Mouse (Mus musculus) lung, embryonic 15.5 days (tissue): ENCODE measurements around the gene Gm45140. TPM values are rescaled to one million over a fixed set of nuclear protein-coding genes. Genes with fewer than 3 reads are reported as not detected.
A peak's percentile ranks its signal among the peaks of the same experiment; 100 is the strongest.

Source experiments
- ATAC-seq: fragments of 200-750 bp; cut with Nextera tagmentation; 2 replicates; pipeline ENCODE4 v1.8.0; 2017; ENCODE audit warnings: moderate number of reproducible peaks, borderline replicate concordance; ENCODE audit not compliant: low FRiP score, low TSS enrichment; ENCODE audit errors: extremely low read depth
- H3K27ac ChIP-seq: fragments of 300-500 bp; sonication (generic); 2 replicates; pipeline ENCODE4 v1.5.1; 2015; ENCODE audit warnings: moderate library complexity, mild to moderate bottlenecking, inconsistent platforms
- H3K27me3 ChIP-seq: fragments of 300-500 bp; sonication (generic); 2 replicates; pipeline ENCODE4 v1.6.1; 2015; ENCODE audit warnings: inconsistent platforms
- H3K36me3 ChIP-seq: fragments of 300-500 bp; sonication (generic); 2 replicates; pipeline ENCODE4 v1.6.1; 2015; ENCODE audit warnings: inconsistent platforms
- H3K4me1 ChIP-seq: fragments of 300-500 bp; sonication (generic); 2 replicates; pipeline ENCODE4 v1.6.1; 2015; ENCODE audit warnings: inconsistent platforms
- H3K4me2 ChIP-seq: fragments of 300-500 bp; sonication (generic); 2 replicates; pipeline ENCODE4 v1.6.1; 2015; ENCODE audit warnings: inconsistent platforms, mild to moderate bottlenecking, moderate library complexity
- H3K4me3 ChIP-seq: fragments of 300-500 bp; sonication (generic); 2 replicates; pipeline ENCODE4 v1.5.1; 2015; ENCODE audit warnings: mild to moderate bottlenecking, inconsistent platforms
- H3K9ac ChIP-seq: fragments of 300-500 bp; sonication (generic); 2 replicates; pipeline ENCODE4 v1.6.1; 2015; ENCODE audit warnings: inconsistent platforms
- H3K9me3 ChIP-seq: fragments of 300-500 bp; sonication (generic); 2 replicates; pipeline ENCODE4 v1.6.1; 2016; ENCODE audit warnings: inconsistent platforms
- whole genome bisulfite sequencing: fragments of 180-500 bp; shearing (Covaris S2); methylation state at CpG from one replicate; pipeline ENCODE4 v1.1.7; 2015; 5-methylcytosine and 5-hydroxymethylcytosine counted together
- polyA plus RNA-seq: library from polyadenylated mRNA; unstranded; fragments of >200 nt; fragmentation: Nextera tagmentation; extraction: Ambion mirVana; gene quantifications from 2 replicates; pipeline ENCODE4 v1.2.1, GENCODE M21; 2015

The Gm45140 gene
- polyA plus RNA-seq, 1 experiment from 2014 or later = 2.1 TPM

DNA sequence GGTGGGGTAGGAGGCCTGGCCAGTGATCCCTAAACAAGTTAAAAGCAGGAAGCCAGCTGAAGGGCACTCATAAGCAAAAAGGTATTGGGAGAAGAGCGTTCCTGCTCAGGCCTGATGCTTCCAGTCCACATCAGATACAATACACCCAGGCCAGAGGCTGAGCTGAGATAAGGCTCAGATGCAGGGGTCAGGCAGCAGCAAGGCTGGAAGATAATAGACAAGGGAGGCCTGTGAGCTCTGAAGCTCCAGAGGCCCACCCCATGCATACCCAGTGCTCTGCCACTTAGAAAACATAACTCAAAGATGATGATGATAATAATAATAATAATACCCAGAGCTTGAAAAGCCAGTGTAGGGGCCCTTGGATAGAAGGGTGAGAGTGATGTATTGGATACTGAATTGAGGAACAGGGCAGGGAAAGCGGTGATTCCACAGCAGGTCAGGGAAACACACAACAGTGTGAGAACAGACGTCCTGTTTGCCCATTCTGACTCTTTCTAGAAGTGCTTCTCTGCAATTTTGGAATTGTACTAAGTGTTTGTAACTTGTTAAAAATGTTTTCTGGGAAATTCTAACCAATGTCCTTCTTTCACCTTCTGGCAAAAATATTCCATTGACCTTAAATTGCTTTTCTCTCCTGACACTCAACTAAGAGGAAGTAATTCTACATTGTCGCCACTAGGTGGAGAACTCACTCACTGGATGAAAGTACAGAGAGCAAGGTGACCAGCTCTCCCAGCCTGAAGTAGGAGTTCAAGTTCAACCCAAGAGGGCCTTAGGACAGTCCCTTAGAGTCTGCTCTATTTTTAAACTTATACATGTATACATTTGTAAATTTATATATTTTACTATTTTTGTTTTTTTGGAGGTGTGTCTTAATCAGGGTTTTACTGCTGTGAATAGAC lies 72.0 kb downstream of the Gm45140 start:
- H3K27me3 ChIP-seq = no peaks in the 10 kb centered on the region
- ATAC-seq = no peak
- no peaks in the 10 kb centered on the region for H3K9me3 ChIP-seq
- H3K36me3 ChIP-seq = no peaks in the 10 kb centered on the region
- H3K9ac ChIP-seq = no peak overlapping the region
- 63% methylated on average over 4 of the region's 4 CpGs for WGBS
- H3K4me3 ChIP-seq = no peak overlapping the region
- H3K4me2 ChIP-seq = no peak overlapping the region
- no peaks in the 10 kb centered on the region for H3K4me1 ChIP-seq
- H3K27ac ChIP-seq = no peak overlapping the region

- no peaks in the 10 kb centered on the region for H3K9me3 ChIP-seq
- no peaks in the 10 kb centered on the region for H3K27me3 ChIP-seq
- no peak overlapping the region for H3K27ac ChIP-seq
- no peak overlapping the region for H3K4me2 ChIP-seq
- ATAC-seq = no peak
- H3K9ac ChIP-seq = no peak overlapping the region
- no peaks in the 10 kb centered on the region for H3K36me3 ChIP-seq
- 63% methylated on average over 5 of the region's 5 CpGs for WGBS
- H3K4me1 ChIP-seq = no peaks in the 10 kb centered on the region
- H3K4me3 ChIP-seq = no peak overlapping the region
Observed at GRCm38 (mm10) chr6:87762161-87762560, 73.4 kb downstream of the Gm45140 start.

- Histone ChIP-seq H3K4me3 (no peak overlapping the region), H3K27me3 (no peaks in the 10 kb centered on the region), H3K4me1 (no peaks in the 10 kb centered on the region), H3K27ac (no peak overlapping the region), H3K9me3 (no peaks in the 10 kb centered on the region), H3K36me3 (0 out of 2 replicates have a peak, but pooled peaks cover 1% of the 10 kb centered on the region), H3K9ac (no peak overlapping the region), H3K4me2 (no peak overlapping the region)
- 46% methylated on average over 3 of the region's 3 CpGs for WGBS
- no peak for ATAC-seq
Observed at GRCm38 (mm10) chr6:87759850-87760249, 75.7 kb downstream of the Gm45140 start.

- no peaks in the 10 kb centered on the region for H3K27me3 ChIP-seq
- WGBS = 37% methylated on average over 3 of the region's 3 CpGs
- H3K4me3 ChIP-seq = no peak overlapping the region
- H3K9ac ChIP-seq = no peak overlapping the region
- H3K4me1 ChIP-seq = no peaks in the 10 kb centered on the region
- H3K4me2 ChIP-seq = no peak overlapping the region
- H3K36me3 ChIP-seq = 0 out of 2 replicates have a peak, but pooled peaks cover 4% of the 10 kb centered on the region
- ATAC-seq = no peak
- no peak overlapping the region for H3K27ac ChIP-seq
- no peaks in the 10 kb centered on the region for H3K9me3 ChIP-seq
Observed at GRCm38 (mm10) chr6:87759404-87759803, 76.2 kb downstream of the Gm45140 start.

DNA sequence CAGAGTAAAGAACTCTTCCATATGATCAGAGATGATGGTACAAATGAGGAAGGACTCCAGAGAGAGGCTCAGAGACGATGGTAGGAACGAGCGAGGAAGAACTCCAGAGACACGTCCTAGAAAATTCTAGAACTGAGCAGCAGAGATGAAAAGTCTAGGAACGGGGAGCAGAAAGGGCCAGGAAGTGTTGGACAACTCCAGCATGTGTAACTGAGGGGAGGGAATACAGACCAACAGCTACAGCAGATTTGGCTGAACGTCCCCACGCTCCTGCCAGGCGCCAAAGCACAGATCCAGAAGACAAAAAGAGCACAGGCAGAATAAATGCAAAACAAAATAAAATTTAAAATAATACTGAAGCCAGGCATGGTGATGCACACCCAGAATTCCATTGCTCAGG lies 78.7 kb downstream of the Gm45140 start:
- 83% methylated on average over 8 of the region's 8 CpGs for WGBS
- no peak overlapping the region for H3K27ac ChIP-seq
- no peak overlapping the region for H3K4me3 ChIP-seq
- H3K4me1 ChIP-seq = no peaks in the 10 kb centered on the region
- H3K27me3 ChIP-seq = no peaks in the 10 kb centered on the region
- H3K36me3 ChIP-seq = 0 out of 2 replicates have a peak, but pooled peaks cover 4% of the 10 kb centered on the region
- no peak overlapping the region for H3K4me2 ChIP-seq
- H3K9ac ChIP-seq = no peak overlapping the region
- no peaks in the 10 kb centered on the region for H3K9me3 ChIP-seq
- ATAC-seq = no peak

DNA sequence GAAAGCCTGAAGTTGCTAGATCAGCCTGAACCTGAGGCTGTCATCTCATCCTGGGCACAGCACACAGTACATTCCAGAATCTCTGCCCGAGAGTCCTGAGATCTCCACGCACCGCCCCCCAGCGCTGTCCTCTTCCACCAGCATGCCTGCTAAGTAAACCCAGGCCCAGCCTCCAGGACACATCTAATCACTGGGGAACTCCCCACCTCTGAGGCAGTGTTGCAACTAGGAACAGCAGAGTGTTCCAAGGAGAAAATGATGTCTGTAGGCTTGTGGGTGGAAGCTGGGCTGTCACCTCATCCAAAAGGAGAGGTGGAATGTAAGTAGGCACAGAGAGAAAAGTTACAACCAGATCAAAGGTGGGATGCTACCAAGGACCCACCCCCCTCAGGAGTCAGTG lies 80.4 kb downstream of the Gm45140 start:
- no peaks in the 10 kb centered on the region for H3K9me3 ChIP-seq
- H3K9ac ChIP-seq = no peak overlapping the region
- 80% methylated on average over 4 of the region's 4 CpGs for WGBS
- H3K4me1 ChIP-seq = no peaks in the 10 kb centered on the region
- no peak overlapping the region for H3K4me3 ChIP-seq
- H3K4me2 ChIP-seq = no peak overlapping the region
- ATAC-seq = no peak
- H3K27ac ChIP-seq = no peak overlapping the region
- H3K36me3 ChIP-seq = 0 out of 2 replicates have a peak, but pooled peaks cover 4% of the 10 kb centered on the region
- no peaks in the 10 kb centered on the region for H3K27me3 ChIP-seq

GRCm38 (mm10) chr6:87751574-87751973 lies 84.0 kb downstream of the Gm45140 start:
- no peak for ATAC-seq
- H3K9me3 ChIP-seq = no peaks in the 10 kb centered on the region
- no peak overlapping the region for H3K4me3 ChIP-seq
- H3K27me3 ChIP-seq = no peaks in the 10 kb centered on the region
- 81% methylated on average over 6 of the region's 6 CpGs for WGBS
- no peak overlapping the region for H3K9ac ChIP-seq
- no peak overlapping the region for H3K4me2 ChIP-seq
- no peak overlapping the region for H3K27ac ChIP-seq
- H3K36me3 ChIP-seq = 0 out of 2 replicates have a peak, but pooled peaks cover 4% of the 10 kb centered on the region
- 0 out of 2 replicates have a peak, but pooled peaks cover 11% of the 10 kb centered on the region for H3K4me1 ChIP-seq

DNA sequence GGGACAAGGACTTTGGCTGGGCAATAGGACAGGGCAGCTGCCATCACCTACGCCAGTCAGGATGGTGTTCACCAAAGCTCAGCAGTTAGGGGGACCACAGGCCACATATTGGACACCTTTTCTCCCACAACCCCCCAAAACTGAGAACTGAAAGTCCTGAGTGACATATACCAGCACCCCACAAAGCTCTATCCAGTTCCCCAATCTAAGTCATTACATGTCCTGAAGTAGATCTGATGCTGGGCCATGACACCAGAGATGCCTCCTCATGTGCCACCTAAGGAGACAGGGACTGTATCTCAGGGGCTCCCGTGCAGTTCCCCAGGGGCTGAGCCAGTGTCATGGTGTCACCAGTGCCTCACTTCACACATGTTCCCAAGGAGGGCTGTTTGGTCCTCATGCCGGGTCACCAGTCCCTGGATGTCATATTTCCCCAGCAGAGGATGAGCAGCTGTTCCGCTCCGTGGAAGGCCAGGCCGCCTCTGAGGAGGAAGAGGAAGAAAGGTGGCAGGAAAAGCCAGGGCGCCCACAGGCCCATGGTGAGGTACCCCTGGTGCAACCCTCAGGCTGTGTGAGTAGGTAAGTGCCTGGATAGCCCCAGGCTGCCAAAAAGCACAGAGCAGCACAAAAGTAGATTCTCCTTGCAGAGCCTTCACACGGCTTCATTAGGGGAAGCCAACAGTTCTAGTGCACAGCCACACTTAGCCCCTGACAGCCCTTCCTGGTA lies 85.2 kb downstream of the Gm45140 start:
- Histone ChIP-seq H3K4me2 (no peak overlapping the region), H3K9me3 (no peaks in the 10 kb centered on the region), H3K27me3 (no peaks in the 10 kb centered on the region), H3K4me3 (no peak overlapping the region), H3K27ac (no peak overlapping the region), H3K36me3 (0 out of 2 replicates have a peak, but pooled peaks cover 4% of the 10 kb centered on the region), H3K9ac (no peak overlapping the region), H3K4me1 (peaks cover 22% of the 10 kb centered on the region)
- WGBS = 80% methylated on average over 8 of the region's 8 CpGs
- ATAC-seq = no peak

DNA sequence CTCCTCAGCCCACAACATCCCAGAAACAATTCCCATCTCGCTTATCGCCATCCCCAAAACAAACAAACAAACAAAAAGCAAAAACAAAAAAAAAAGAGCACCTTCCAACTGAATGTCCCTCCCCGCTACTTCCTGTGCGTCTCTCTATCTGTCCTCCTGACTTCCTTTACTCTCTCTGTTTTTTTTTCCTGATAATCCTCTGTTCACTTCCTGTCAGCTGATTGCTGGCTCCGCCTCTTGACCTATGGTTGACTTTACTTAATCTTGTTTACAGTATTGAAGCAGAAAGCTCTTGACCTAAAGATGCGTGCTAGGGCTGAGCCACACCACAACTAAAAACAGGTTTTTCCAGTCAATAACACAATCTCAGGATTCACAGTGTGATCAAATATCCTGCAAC lies 87.1 kb downstream of the Gm45140 start:
- Histone ChIP-seq H3K36me3 (no peaks in the 10 kb centered on the region), H3K27me3 (no peaks in the 10 kb centered on the region), H3K4me3 (no peak overlapping the region), H3K27ac (no peak overlapping the region), H3K4me2 (no peak overlapping the region), H3K9ac (no peak overlapping the region), H3K9me3 (no peaks in the 10 kb centered on the region), H3K4me1 (peaks cover 33% of the 10 kb centered on the region)
- WGBS = 63% methylated on average over 6 of the region's 6 CpGs
- ATAC-seq = no peak

- H3K4me1 ChIP-seq = peaks cover 33% of the 10 kb centered on the region
- WGBS = 70% methylated on average over 2 of the region's 2 CpGs
- no peak overlapping the region for H3K27ac ChIP-seq
- H3K9ac ChIP-seq = no peak overlapping the region
- H3K4me3 ChIP-seq = no peak overlapping the region
- no peaks in the 10 kb centered on the region for H3K36me3 ChIP-seq
- no peak for ATAC-seq
- no peak overlapping the region for H3K4me2 ChIP-seq
- H3K27me3 ChIP-seq = no peaks in the 10 kb centered on the region
- no peaks in the 10 kb centered on the region for H3K9me3 ChIP-seq
Observed at GRCm38 (mm10) chr6:87748078-87748477, 87.5 kb downstream of the Gm45140 start.

- 49% methylated on average over 2 of the region's 2 CpGs for WGBS
- peak; percentile 85 for ATAC-seq
- H3K4me2 ChIP-seq = no peak overlapping the region
- peaks cover 33% of the 10 kb centered on the region for H3K4me1 ChIP-seq
- H3K9me3 ChIP-seq = no peaks in the 10 kb centered on the region
- H3K27ac ChIP-seq = peak overlapping the region; percentile 53
- no peaks in the 10 kb centered on the region for H3K36me3 ChIP-seq
- H3K4me3 ChIP-seq = no peak overlapping the region
- no peaks in the 10 kb centered on the region for H3K27me3 ChIP-seq
- H3K9ac ChIP-seq = no peak overlapping the region
Observed at GRCm38 (mm10) chr6:87746849-87747248, 88.7 kb downstream of the Gm45140 start.

DNA sequence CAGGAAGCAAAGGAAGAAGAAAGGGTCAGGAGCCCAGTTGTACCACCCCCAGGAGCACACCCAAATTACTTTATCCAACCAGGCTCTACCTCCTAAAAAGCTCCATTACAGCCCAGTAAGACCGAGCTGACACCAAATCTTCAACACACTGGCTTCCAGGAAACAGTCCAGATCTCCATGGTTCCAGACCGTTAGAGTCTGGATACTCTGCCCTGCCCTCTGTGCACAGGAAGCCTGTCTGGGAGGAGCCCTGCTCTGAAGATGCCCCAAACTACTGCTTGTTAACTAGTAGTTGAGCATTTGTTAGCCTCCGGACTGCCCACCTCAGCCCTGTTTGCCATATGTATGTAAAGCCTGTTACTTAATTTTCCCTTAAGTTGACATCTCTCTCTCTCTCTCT lies 89.5 kb downstream of the Gm45140 start:
- no peaks in the 10 kb centered on the region for H3K27me3 ChIP-seq
- peak overlapping the region; percentile 53 for H3K27ac ChIP-seq
- peaks cover 33% of the 10 kb centered on the region for H3K4me1 ChIP-seq
- H3K4me3 ChIP-seq = no peak overlapping the region
- no peak overlapping the region for H3K9ac ChIP-seq
- no peaks in the 10 kb centered on the region for H3K9me3 ChIP-seq
- ATAC-seq = peak; percentile 36; the same call in 1 of the 2 replicates
- no peaks in the 10 kb centered on the region for H3K36me3 ChIP-seq
- no peak overlapping the region for H3K4me2 ChIP-seq
- WGBS = 30% methylated on average over 3 of the region's 3 CpGs
